Comparison of ENCODE assay signal across 20 mouse cellular contexts in genomic region chr2:125217286-125217685, GRCm38 (mm10). TPM values are rescaled to one million over a fixed set of nuclear protein-coding genes. Genes with fewer than 3 reads are reported as not detected.
DNase-seq lines count a peak whose midpoint lies in the region; ATAC-seq and TF ChIP-seq lines count a peak whose summit lies in the region.
"Had no signal": no experiment of that assay in that cellular context is flagged by ENCODE, and none has a peak within 500 bp of the region (broad histone marks: within the 10 kb centered on the region; RNA-seq: fewer than 3 reads in every experiment).

No protein-coding gene starts in this region.

- no peaks in the 10 kb centered on the region for H3K79me2 ChIP-seq in CH12.LX (replicated peaks; ENCODE audit: control insufficient read depth, extremely low read depth, insufficient read depth, poor library complexity, severe bottlenecking)

- H3K4me2 ChIP-seq in midbrain, embryonic 11.5 days = no peak overlapping the region
- no peak overlapping the region for H3K4me2 ChIP-seq in midbrain, embryonic 14.5 days (ENCODE audit: low read length)
- H3K4me2 ChIP-seq in CH12.LX (ENCODE audit: insufficient read depth, low read depth, poor library complexity, severe bottlenecking) = peak overlapping the region; percentile 41
- H3K4me2 ChIP-seq: embryonic facial prominence, embryonic 12.5 days; forebrain, embryonic 13.5 days; heart, embryonic 12.5 days; hindbrain, embryonic 15.5 days had no signal

- H3K4me1 ChIP-seq in midbrain, embryonic 11.5 days (ENCODE audit: control insufficient read depth, insufficient read depth, low read length) = no peaks in the 10 kb centered on the region
- no peaks in the 10 kb centered on the region for H3K4me1 ChIP-seq in midbrain, embryonic 14.5 days (ENCODE audit: control insufficient read depth, insufficient read depth, low read length)
- peaks cover 0 to 4% of the 10 kb centered on the region in 2 experiments; a peak in 1 of 4 replicates for H3K4me1 ChIP-seq in CH12.LX (ENCODE audit: control insufficient read depth in 1 of 2, insufficient read depth in 2 of 2)
- H3K4me1 ChIP-seq: forebrain, embryonic 13.5 days; hindbrain, embryonic 15.5 days had no signal

- peak; percentile 23 for DNase-seq in midbrain, embryonic 11.5 days (ENCODE audit: low spot score, missing footprints)
- no peak for DNase-seq in midbrain, embryonic 14.5 days
- no peak for DNase-seq in CH12.LX (ENCODE audit: extremely low read depth)
- no peak for DNase-seq in T-cell, adult 2 months (ENCODE audit: low spot score)
- DNase-seq: adrenal gland, adult 2 months; adrenal gland, postnatal 25 days; cerebellum, adult 18-20 months; cerebellum, adult 9-11 months; embryo, embryonic 11 days; forebrain, postnatal 0 days; gastrocnemius, postnatal 14 days; heart, adult 2 months had no signal

- no peak overlapping the region for H3K9ac ChIP-seq in midbrain, embryonic 11.5 days (ENCODE audit: low read length)
- no peak overlapping the region for H3K9ac ChIP-seq in midbrain, embryonic 14.5 days (replicated peaks; ENCODE audit: low read length)
- H3K9ac ChIP-seq in CH12.LX (ENCODE audit: insufficient read depth, low read depth) = peak overlapping the region; percentile 18; the same call in 1 of the 2 replicates
- H3K9ac ChIP-seq: embryonic facial prominence, embryonic 12.5 days; forebrain, embryonic 13.5 days; forebrain, postnatal 0 days; heart, embryonic 12.5 days; hindbrain, embryonic 15.5 days had no signal

- no peak overlapping the region for H3K27ac ChIP-seq in midbrain, embryonic 11.5 days (ENCODE audit: low read depth, low read length)
- no peak overlapping the region for H3K27ac ChIP-seq in midbrain, embryonic 14.5 days (replicated peaks; ENCODE audit: low read depth, low read length)
- peak overlapping the region; percentile 41; the same call in 1 of the 2 replicates for H3K27ac ChIP-seq in CH12.LX (ENCODE audit: insufficient read depth, low read depth)
- H3K27ac ChIP-seq: embryonic facial prominence, embryonic 12.5 days; forebrain, embryonic 13.5 days; heart, adult 2 months; hindbrain, embryonic 15.5 days had no signal

- H3K9me3 ChIP-seq in midbrain, embryonic 11.5 days (ENCODE audit: control insufficient read depth, low read length) = no peaks in the 10 kb centered on the region
- H3K9me3 ChIP-seq in midbrain, embryonic 14.5 days (ENCODE audit: control insufficient read depth, low read length) = no peaks in the 10 kb centered on the region
- no peaks in the 10 kb centered on the region for H3K9me3 ChIP-seq in CH12.LX (replicated peaks; ENCODE audit: low read length)
- H3K9me3 ChIP-seq: embryonic facial prominence, embryonic 12.5 days; forebrain, embryonic 13.5 days; heart, embryonic 12.5 days; hindbrain, embryonic 15.5 days had no signal

- TF ChIP-seq CTCF in CH12.LX (conservative IDR thresholded peaks at IDR 0.05 in 1 of 2, IDR thresholded peaks at IDR 0.05 in 1 of 2; ENCODE audit: low read depth in 2 of 2, low read length in 2 of 2) = no peak

- in situ Hi-C loops in CH12.LX (cut with MboI; ENCODE audit: low pct_ligation_motif_present, low pct_unique_long_range_greater_than_20kb, low sequenced_read_pairs) = loop anchor here (25.0 kb wide), 1 partner anchor 1905 kb away; no protein-coding TSS in a partner anchor

- WGBS in midbrain, embryonic 11.5 days = 81% methylated on average over 6 of the region's 6 CpGs
- WGBS in midbrain, embryonic 14.5 days = 77% methylated on average over 6 of the region's 6 CpGs

- 0 out of 2 replicates have a peak, but pooled peaks have one; percentile 27 for TF ChIP-seq POLR2A in CH12.LX (IDR thresholded peaks at IDR 0.05; ENCODE audit: low read depth, low read length)

- no peak for TF ChIP-seq RAD21 in CH12.LX (IDR thresholded peaks at IDR 0.05; ENCODE audit: low read depth, low read length)

- H3K36me3 ChIP-seq in midbrain, embryonic 11.5 days (ENCODE audit: control insufficient read depth, insufficient read depth, low read length) = no peaks in the 10 kb centered on the region
- H3K36me3 ChIP-seq in midbrain, embryonic 14.5 days (ENCODE audit: control insufficient read depth, insufficient read depth, low read length) = no peaks in the 10 kb centered on the region
- H3K36me3 ChIP-seq in CH12.LX (replicated peaks in 1 of 2; ENCODE audit: control insufficient read depth in 1 of 2, insufficient read depth in 1 of 2, low read length in 1 of 2) = no peaks in the 10 kb centered on the region
- H3K36me3 ChIP-seq: embryonic facial prominence, embryonic 12.5 days; heart, embryonic 12.5 days; hindbrain, embryonic 15.5 days had no signal

- ATAC-seq in midbrain, embryonic 11.5 days (ENCODE audit: low FRiP score) = no peak
- ATAC-seq in midbrain, embryonic 14.5 days (ENCODE audit: low FRiP score, low TSS enrichment) = no peak
- ATAC-seq in hematopoietic stem cell, adult 5-6 weeks (replicated peaks in 1 of 2; ENCODE audit: insufficient read depth in 1 of 2, low FRiP score in 2 of 2, low TSS enrichment in 1 of 2, low read depth in 1 of 2, poor library complexity in 2 of 2, severe bottlenecking in 2 of 2) = peak; percentile 53 to 62; a peak in 3 of 4 replicates
- ATAC-seq in activated CD4-positive, CD25-positive, alpha-beta regulatory T cell, adult 4 months = no peak
- ATAC-seq: forebrain, embryonic 13.5 days; forebrain, postnatal 0 days; inflammation-experienced regulatory T-cells, adult 6 months; intestine, postnatal 0 days had no signal

- dilution Hi-C loops in CH12.LX (cut with MboI; ENCODE audit: extremely low pct_ligation_motif_present, extremely low pct_unique_long_range_greater_than_20kb, low sequenced_read_pairs) = no loop called here

- no peak for TF ChIP-seq EP300 in CH12.LX (IDR thresholded peaks at IDR 0.05; ENCODE audit: low read length)

- H3K27me3 ChIP-seq in midbrain, embryonic 11.5 days (ENCODE audit: control insufficient read depth, insufficient read depth, low read length) = no peaks in the 10 kb centered on the region
- H3K27me3 ChIP-seq in midbrain, embryonic 14.5 days (ENCODE audit: control insufficient read depth, insufficient read depth, low read length) = no peaks in the 10 kb centered on the region
- H3K27me3 ChIP-seq in CH12.LX (replicated peaks) = no peaks in the 10 kb centered on the region
- H3K27me3 ChIP-seq: embryonic facial prominence, embryonic 12.5 days; forebrain, embryonic 13.5 days; heart, embryonic 12.5 days; hindbrain, embryonic 15.5 days had no signal

- H3K4me3 ChIP-seq in midbrain, embryonic 11.5 days (ENCODE audit: low read depth, low read length) = no peak overlapping the region
- H3K4me3 ChIP-seq in midbrain, embryonic 14.5 days (replicated peaks; ENCODE audit: low read depth, low read length) = no peak overlapping the region
- no peak overlapping the region for H3K4me3 ChIP-seq in CH12.LX (replicated peaks in 1 of 3; ENCODE audit: low read depth in 2 of 3, low read length in 2 of 3, poor library complexity in 1 of 3)
- H3K4me3 ChIP-seq: embryonic facial prominence, embryonic 12.5 days; forebrain, embryonic 13.5 days; heart, adult 2 months; heart, embryonic 12.5 days; hindbrain, embryonic 15.5 days had no signal

TF ChIP-seq in CH12.LX, 34 proteins besides CTCF, POLR2A, EP300 and RAD21 (continues in another document):
- TF ChIP-seq HCFC1 (IDR thresholded peaks at IDR 0.05; ENCODE audit: low read depth, low read length) = no peak
- no peak for TF ChIP-seq E2F4 (IDR thresholded peaks at IDR 0.05; ENCODE audit: insufficient replicate concordance, low read depth, low read length)
- no peak for TF ChIP-seq USF2 (conservative IDR thresholded peaks at IDR 0.05; ENCODE audit: low read depth, low read length)
- no peak for TF ChIP-seq MEF2A (IDR thresholded peaks at IDR 0.05; ENCODE audit: borderline replicate concordance, low read depth, low read length)
- TF ChIP-seq SIN3A (IDR thresholded peaks at IDR 0.05; ENCODE audit: low read length) = peak; percentile 54; the same call in 1 of the 2 replicates
- no peak for TF ChIP-seq ZNF384 (IDR thresholded peaks at IDR 0.05; ENCODE audit: low read depth, low read length)
- no peak for TF ChIP-seq NRF1 (IDR thresholded peaks at IDR 0.05; ENCODE audit: low read depth, low read length)
- 0 out of 2 replicates have a peak, but pooled peaks have one; percentile 23 for TF ChIP-seq MAZ (IDR thresholded peaks at IDR 0.05; ENCODE audit: low read depth, low read length)
- peak; percentile 14; the same call in 1 of the 2 replicates for TF ChIP-seq NELFE (IDR thresholded peaks at IDR 0.05; ENCODE audit: low read depth, low read length)
- no peak for TF ChIP-seq TBP (conservative IDR thresholded peaks at IDR 0.05; ENCODE audit: low read depth, low read length)
- TF ChIP-seq ZKSCAN1 (IDR thresholded peaks at IDR 0.05; ENCODE audit: borderline replicate concordance, low read depth, low read length) = no peak
- no peak for TF ChIP-seq UBTF (IDR thresholded peaks at IDR 0.05; ENCODE audit: low read depth, low read length)
- TF ChIP-seq CHD2 (IDR thresholded peaks at IDR 0.05; ENCODE audit: low read length) = 0 out of 2 replicates have a peak, but pooled peaks have one; percentile 28
- TF ChIP-seq JUND (conservative IDR thresholded peaks at IDR 0.05; ENCODE audit: low read depth, low read length) = no peak
- TF ChIP-seq PAX5 (IDR thresholded peaks at IDR 0.05; ENCODE audit: low read length) = no peak
- TF ChIP-seq SMC3 (IDR thresholded peaks at IDR 0.05; ENCODE audit: low read depth, low read length) = no peak
- peak; percentile 29; the same call in 1 of the 2 replicates for TF ChIP-seq MXI1 (IDR thresholded peaks at IDR 0.05; ENCODE audit: low read depth, low read length)
- TF ChIP-seq USF1 (IDR thresholded peaks at IDR 0.05; ENCODE audit: low read depth, low read length) = no peak
- peak; percentile 40 for TF ChIP-seq BHLHE40 (IDR thresholded peaks at IDR 0.05; ENCODE audit: low read depth, low read length)
- TF ChIP-seq RCOR1 (conservative IDR thresholded peaks at IDR 0.05; ENCODE audit: low read depth, low read length) = no peak
- no peak for TF ChIP-seq CHD1 (IDR thresholded peaks at IDR 0.05; ENCODE audit: low read depth, low read length)
- TF ChIP-seq POLR2AphosphoS2 (IDR thresholded peaks at IDR 0.05; ENCODE audit: low read depth, low read length) = no peak
- TF ChIP-seq ETS1 (conservative IDR thresholded peaks at IDR 0.05; ENCODE audit: low read depth, low read length) = no peak
- TF ChIP-seq MAFK (IDR thresholded peaks at IDR 0.05; ENCODE audit: insufficient replicate concordance, low read length) = no peak

RNA-seq across cellular contexts. Expression of gene Dut, which starts 29.7 kb away (rescaled TPM):
- polyA plus RNA-seq in midbrain, embryonic 11.5 days (2014; fragmentation: Nextera tagmentation; extraction: Ambion mirVana) = 215 and 220 TPM in 2 replicates
- 90.4 and 92.4 TPM in 2 replicates for polyA plus RNA-seq in midbrain, embryonic 14.5 days (2014; fragmentation: Nextera tagmentation; extraction: Ambion mirVana)
- total RNA-seq in CH12.LX (2012; rRNA removed) = 197 and 272 TPM in 2 replicates
- 348 and 351 TPM in 2 replicates for total RNA-seq in CH12.LX (2014; rRNA removed)
- polyA plus RNA-seq in CH12.LX (2012; ENCODE audit: insufficient read length, low read depth) = 228 and 232 TPM in 2 replicates
- 150 and 167 TPM in 2 replicates for total RNA-seq in hematopoietic stem cell, adult 5-6 weeks (2017)
- 10 to 100 TPM; 79.4 to 92.9 TPM for polyA plus RNA-seq in activated CD4-positive, CD25-positive, alpha-beta regulatory T cell, adult 4 months (2017; shearing (Covaris generic))

Comparison
In these comparisons a context has a peak if more than half of its experiments do, and no peak if none do; other contexts are left out.
1. ATAC-seq: peak in hematopoietic stem cell, adult 5-6 weeks (2 of 2); none in midbrain, embryonic 11.5 days (single experiment), midbrain, embryonic 14.5 days (single experiment) and activated CD4-positive, CD25-positive, alpha-beta regulatory T cell, adult 4 months (single experiment).